Mouse (Mus musculus) left cerebral cortex, adult 2 months (tissue): ENCODE measurements around the gene Vwa3a. TPM values are rescaled to one million over a fixed set of nuclear protein-coding genes. Genes with fewer than 3 reads are reported as not detected.

ENCODE experiments used
- DNase-seq, 2 experiments: peaks; one replicate each; pipeline ENCODE4 v3.0.0; 2021 to 2022; ENCODE audit warnings: low spot score in 2 of 2, mixed read lengths in 1 of 2; ENCODE audit errors: extremely low spot score in 1 of 2
- H3K27ac ChIP-seq: fragments of 200-600 bp; 2 replicates; pipeline ENCODE4 v1.8.1; 2022
- H3K4me3 ChIP-seq: fragments of 200-600 bp; 2 replicates; pipeline ENCODE4 v1.8.1; 2022
- CTCF ChIP-seq: fragments of 200-600 bp; IDR thresholded peaks from 2 replicates; pipeline ENCODE4 v1.8.1; 2022; ENCODE audit warnings: antibody characterized with exemption, mild to moderate bottlenecking, moderate library complexity
- intact Hi-C: fragments of 180-260 bp; cut with DNase I; formaldehyde crosslinking; loops from one replicate; pipeline ENCODE4 v1.15.1; 2025
- total RNA-seq, 2 experiments: library from RNA; stranded (reverse); gene quantifications; 2 replicates each; pipeline ENCODE4 v1.2.3; 2021

The Vwa3a gene
- total RNA-seq, 2 experiments from 2014 or later: 12.7 to 14.8 TPM

DNA sequence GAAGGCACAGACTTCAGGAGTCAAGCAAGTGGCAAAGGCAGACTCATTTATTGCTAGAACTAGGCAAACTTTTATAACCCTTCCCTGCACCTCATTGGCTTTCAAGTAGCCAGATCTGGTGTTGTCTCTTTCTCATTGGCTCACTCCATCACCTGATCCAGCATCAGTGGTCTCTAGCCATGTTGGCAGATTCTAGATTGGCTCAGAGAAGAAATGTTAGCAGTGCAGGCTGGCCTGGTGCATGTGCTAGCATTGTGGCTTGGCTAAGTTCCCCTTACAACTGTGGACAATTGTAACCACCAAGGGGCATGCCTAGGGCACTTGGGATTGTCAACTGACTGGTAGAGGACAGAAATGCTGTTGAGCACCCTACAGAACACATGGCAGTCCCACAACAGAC is 12.2 kb downstream of the Vwa3a start:
- no peak for DNase-seq
- intact Hi-C loops: loop anchor here (5.0 kb wide), 1 partner anchor 71 kb away; no protein-coding TSS in a partner anchor
- TF ChIP-seq CTCF: no peak
- H3K4me3 ChIP-seq: no peak overlapping the region
- peak overlapping the region; percentile 44 for H3K27ac ChIP-seq

DNA sequence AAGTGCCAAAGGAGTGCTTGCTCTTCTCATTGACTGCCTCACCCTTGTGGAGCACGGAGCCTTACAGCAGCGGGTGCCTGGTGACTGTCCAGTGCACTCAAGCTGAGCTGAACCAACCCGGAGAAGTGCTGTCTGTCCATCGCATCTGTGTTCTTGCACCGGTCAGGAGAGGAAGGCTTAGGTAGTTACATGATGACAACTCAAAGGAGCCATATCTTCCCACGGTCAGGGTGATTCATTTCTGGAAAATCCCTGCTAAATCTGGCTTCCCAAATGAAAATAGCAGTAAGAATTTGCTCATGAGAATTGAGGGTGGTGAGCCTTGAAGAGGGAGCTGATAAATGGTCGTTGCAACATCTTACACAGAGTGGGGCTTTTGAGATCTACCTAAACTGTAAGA is 12.8 kb downstream of the Vwa3a start:
- Histone ChIP-seq H3K27ac (peak overlapping the region; percentile 44), H3K4me3 (no peak overlapping the region)
- peak in 1 of 2 experiments; percentile 22 for DNase-seq
- intact Hi-C loops: loop anchor here (5.0 kb wide), 1 partner anchor 70 kb away; no protein-coding TSS in a partner anchor
- TF ChIP-seq CTCF: no peak

DNA sequence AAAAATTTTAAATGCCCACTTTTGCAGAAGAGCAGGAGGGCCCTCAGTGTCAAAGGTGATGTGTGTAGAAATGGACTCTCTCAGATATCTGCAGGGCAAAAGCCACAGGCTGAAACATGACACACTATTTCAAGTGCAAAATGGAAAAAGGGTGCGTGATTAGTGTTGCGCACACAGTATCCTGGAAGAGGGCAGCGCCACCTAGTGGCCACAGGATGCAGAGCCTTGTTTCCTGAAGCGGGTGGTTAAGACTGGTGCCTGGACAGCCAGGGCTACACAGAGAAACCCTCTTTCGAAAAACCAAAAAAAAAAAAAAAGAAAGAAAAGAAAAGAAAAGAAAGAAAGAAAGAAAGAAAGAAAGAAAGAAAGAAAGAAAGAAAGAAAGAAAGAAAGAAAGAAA is 15.6 kb downstream of the Vwa3a start:
- Histone ChIP-seq H3K4me3 (no peak overlapping the region), H3K27ac (no peak overlapping the region)
- intact Hi-C loops: loop anchor here (1.0 to 5.0 kb wide), 2 partner anchors 68 to 84 kb away; partner anchors contain the start of gene Pdzd9
- peak; percentile 75 to 84 for DNase-seq
- peak; percentile 79 for TF ChIP-seq CTCF

DNA sequence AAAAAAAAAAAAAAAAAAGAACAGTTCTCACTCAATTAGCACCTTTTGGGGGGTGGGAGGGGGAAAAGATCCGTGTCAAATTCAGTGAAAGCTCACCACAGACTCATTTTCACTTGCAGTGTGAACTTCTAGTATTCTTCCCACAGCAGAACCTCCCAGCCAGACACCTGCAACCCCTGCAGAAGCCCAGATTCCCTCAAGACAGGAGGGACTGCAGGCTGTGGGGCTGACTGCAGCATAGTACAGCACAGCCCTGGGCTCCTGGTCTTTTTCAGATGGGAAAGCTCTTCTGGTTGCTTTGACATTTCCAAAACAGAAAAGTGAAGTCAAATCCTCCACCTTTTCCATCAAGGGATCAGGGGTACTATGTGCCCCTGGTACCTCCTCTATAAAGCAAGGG is 28.3 kb downstream of the Vwa3a start:
- TF ChIP-seq CTCF: no peak
- DNase-seq: no peak
- Histone ChIP-seq H3K27ac (no peak overlapping the region), H3K4me3 (no peak overlapping the region)
- intact Hi-C loops: loop anchor here (5.0 kb wide), 1 partner anchor 45 kb away; the partner anchor contains the start of gene Gm5737

GRCm38 (mm10) chr7:120771389-120771788 is 32.3 kb downstream of the Vwa3a start:
- intact Hi-C loops: no loop called here
- H3K4me3 ChIP-seq: no peak overlapping the region
- no peak for TF ChIP-seq CTCF
- no peak overlapping the region for H3K27ac ChIP-seq
- DNase-seq: no peak

DNA sequence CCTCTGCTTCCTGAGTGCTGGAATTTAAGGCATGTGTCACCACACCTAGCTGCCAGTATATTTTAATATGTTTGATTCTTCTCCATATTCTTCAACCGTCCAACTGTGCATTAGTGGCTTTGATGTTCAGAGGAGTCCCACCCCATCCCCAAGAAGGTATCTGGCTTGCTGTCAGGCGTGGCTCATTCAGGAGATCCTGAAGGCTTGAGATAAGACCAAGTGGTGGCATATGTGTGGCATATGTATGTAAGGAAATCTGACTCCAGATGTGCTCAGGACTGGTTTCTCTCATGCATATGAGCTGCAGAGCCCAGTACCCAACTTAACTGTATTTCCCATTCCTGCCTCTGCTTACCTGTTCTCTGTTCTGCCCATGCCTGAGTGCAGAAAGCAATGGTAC is 38.9 kb downstream of the Vwa3a start:
- Histone ChIP-seq H3K27ac (no peak overlapping the region), H3K4me3 (no peak overlapping the region)
- intact Hi-C loops: no loop called here
- no peak for DNase-seq
- TF ChIP-seq CTCF: no peak

DNA sequence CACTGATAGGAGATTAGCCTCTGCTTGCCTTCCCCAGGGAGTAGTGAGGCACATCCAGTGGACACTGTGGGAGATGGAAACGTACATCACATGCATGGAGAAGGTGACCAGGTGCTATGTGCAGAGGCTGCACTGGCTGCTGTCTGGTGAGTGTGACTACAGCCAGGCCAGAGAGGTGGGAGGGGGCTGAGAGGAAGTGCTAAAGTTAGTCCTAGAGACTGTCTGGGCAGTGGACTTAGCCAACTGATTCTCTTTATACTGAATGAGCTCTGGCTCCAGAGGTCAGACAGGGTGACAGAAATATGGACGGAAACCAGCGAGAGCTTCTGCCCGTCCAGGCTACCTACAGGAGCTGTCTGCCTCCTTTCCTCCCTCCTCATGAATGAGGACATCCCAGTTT is 56.4 kb downstream of the Vwa3a start:
- Histone ChIP-seq H3K27ac (no peak overlapping the region), H3K4me3 (no peak overlapping the region)
- intact Hi-C loops: no loop called here
- no peak for TF ChIP-seq CTCF
- no peak for DNase-seq

DNA sequence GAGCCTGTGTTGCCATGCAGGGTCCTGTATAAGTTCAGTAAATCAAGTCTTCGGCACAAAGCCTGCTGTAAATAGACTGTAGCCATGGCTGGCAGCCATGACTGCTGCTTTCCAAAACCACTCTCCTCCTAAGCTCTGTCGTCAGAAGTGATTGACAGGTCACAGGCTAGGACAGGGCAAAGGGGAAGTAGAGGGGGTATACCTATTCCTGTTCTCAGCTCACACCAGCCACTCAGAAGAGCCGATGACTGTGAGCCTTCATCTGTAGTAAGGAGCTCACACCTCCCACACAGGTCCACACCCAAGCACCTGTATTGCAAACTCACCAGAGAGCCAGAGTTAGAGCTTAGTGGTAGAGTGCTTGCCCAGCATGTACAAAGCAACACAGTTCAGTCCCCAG is 57.3 kb downstream of the Vwa3a start:
- no peak for DNase-seq
- TF ChIP-seq CTCF: no peak
- Histone ChIP-seq H3K27ac (no peak overlapping the region), H3K4me3 (no peak overlapping the region)
- intact Hi-C loops: no loop called here

- no peak for DNase-seq
- no peak overlapping the region for H3K27ac ChIP-seq
Measured at GRCm38 (mm10) chr7:120803268-120803667, 64.2 kb downstream of the Vwa3a start.

DNA sequence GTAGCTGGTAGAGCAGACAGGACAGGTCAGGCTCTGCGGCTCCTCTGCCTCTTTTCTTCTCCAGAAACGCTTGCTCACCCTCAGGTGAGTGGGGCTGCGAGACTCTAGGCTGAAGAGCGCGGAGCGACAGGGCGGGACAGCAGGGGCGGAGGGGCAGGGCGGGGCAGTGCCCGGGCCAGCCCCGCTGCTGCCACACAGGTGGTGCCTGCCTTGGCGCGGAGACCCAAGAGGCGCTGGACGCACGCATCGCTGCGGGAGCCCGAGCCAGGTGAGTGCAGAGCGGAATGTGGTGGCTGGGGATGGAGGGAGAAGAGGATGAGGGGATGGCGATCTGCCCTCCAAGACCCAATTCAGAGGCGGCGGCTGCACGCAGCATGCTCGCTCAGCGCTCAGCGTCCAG is 70.6 kb downstream of the Vwa3a start:
- peak overlapping the region; percentile 19; the same call in 1 of the 2 replicates for H3K4me3 ChIP-seq
- no peak for TF ChIP-seq CTCF
- no peak for DNase-seq
- intact Hi-C loops: loop anchor here (5.0 kb wide), 1 partner anchor 42 kb away; no protein-coding TSS in a partner anchor
- no peak overlapping the region for H3K27ac ChIP-seq

More at GRCm38 (mm10) chr7:120803268-120803667, 64.2 kb downstream of the Vwa3a start:
- intact Hi-C loops: no loop called here
- no peak overlapping the region for H3K4me3 ChIP-seq
- TF ChIP-seq CTCF: no peak

DNA sequence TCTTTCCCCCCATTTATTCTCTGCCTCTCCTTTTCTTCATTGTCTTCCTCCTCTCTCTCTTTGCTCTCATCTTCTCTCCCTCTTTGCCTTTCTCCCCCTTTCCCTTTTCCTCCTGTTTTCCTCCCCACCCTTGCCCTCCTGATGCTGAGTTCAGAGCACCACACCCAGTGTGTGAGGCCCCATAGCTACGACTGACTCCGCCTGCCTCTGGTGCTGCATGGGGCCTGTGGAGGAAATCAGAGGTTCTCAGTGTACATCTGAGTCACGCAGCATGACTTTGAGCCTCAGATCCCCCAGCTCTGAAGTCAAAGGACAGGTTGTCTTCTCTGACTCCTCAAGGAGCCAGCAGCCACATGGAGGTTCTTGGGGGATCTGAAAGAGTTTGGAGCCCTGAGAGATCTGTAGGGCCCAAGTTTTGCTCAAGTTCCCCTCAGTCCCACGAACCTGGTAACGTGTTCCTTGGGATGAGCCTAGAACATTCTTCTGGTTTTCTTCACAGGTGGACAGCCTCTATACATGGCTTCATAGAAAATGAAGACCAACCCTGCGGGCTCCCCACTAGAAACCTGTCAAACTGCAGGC is 72.8 kb downstream of the Vwa3a start, which contains the start of gene Gm5737:
Gene Gm5737, plus strand, starts transcription at position 532 of the 582 bp plus-strand sequence.
- TF ChIP-seq CTCF: no peak
- H3K4me3 ChIP-seq: no peak within 1 kb of the TSS
- H3K27ac ChIP-seq: no peak within 1 kb of the TSS
- intact Hi-C loops: loop anchor here (5.0 kb wide), 1 partner anchor 45 kb away; no protein-coding TSS in a partner anchor
- no peak for DNase-seq

DNA sequence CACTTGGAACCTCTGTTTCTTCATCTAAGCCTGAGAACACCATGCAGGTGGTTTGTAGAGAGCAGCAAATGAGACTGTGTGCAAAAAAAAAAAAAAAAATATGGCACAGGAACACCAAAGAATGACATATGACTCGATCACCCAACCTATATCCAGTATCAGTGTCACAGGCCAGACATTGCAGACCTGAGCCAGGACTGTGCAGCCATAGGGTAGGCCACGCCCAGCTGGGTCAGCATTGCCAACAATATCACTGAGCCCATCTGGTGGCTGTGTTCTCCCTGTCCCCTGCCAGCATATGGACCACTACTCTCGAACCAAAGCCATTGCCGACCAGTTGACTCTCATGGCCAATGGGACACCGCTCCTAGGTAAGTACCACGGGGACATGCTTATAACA is 78.4 kb downstream of the Vwa3a start:
- Histone ChIP-seq H3K4me3 (no peak overlapping the region), H3K27ac (no peak overlapping the region)
- intact Hi-C loops: no loop called here
- no peak for DNase-seq
- no peak for TF ChIP-seq CTCF

- no peak for DNase-seq
- intact Hi-C loops: no loop called here
- no peak for TF ChIP-seq CTCF
- Histone ChIP-seq H3K27ac (no peak overlapping the region), H3K4me3 (no peak overlapping the region)
Measured at GRCm38 (mm10) chr7:120819386-120819785, 80.3 kb downstream of the Vwa3a start.
